16 mouse cellular contexts compared by ENCODE assay signal in the genomic region with DNA sequence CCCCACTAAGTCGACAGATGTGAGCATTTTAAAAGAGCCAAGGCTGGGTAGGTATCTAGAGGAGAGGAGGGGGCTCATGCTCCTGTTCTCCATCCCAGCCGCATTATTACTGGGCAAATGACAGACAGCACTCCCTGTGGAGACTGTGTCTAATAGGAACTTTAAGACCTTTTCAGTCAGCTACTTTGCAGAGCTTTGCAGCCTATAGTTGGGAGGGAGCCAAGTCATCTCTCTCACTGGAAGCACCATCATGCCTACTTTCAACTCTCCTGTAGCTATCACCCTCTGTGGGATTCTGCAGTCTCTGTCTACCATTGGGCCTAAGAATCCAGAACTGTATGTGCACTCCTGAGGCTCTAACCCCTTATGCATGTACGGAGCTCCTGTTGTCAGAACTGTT. TPM values are rescaled to one million over a fixed set of nuclear protein-coding genes. Genes with fewer than 3 reads are reported as not detected.
DNase-seq lines count a peak whose midpoint lies in the region; ATAC-seq lines count a peak whose summit lies in the region.
"Had no signal": no experiment of that assay in that cellular context is flagged by ENCODE, and none has a peak within 500 bp of the region (broad histone marks: within the 10 kb centered on the region; RNA-seq: fewer than 3 reads in every experiment).

No protein-coding gene starts in this region.

- no peak for DNase-seq in forebrain, embryonic 11.5 days (ENCODE audit: low spot score)
- DNase-seq in forebrain, embryonic 10.5 days (ENCODE audit: extremely low spot score, low spot score) = no peak
- peak; percentile 29 for DNase-seq in 3T3-L1 (ENCODE audit: low read depth, low spot score)
- peak; percentile 30 for DNase-seq in midbrain, embryonic 14.5 days
- DNase-seq in ovary, postnatal 14 days (ENCODE audit: low spot score) = no peak
- DNase-seq in lung, postnatal 10 days = no peak
- no peak for DNase-seq in gastrocnemius, postnatal 4 days (ENCODE audit: low spot score in 2 of 2)
- DNase-seq: adrenal gland, postnatal 10 days; embryo, embryonic 11 days; gastrocnemius, postnatal 10 days; layer of hippocampus, postnatal 36 days; lung, adult 18-20 months; lung, postnatal 4 days; thymus, adult 2 months had no signal

- 0 out of 2 replicates have a peak, but pooled peaks have one; percentile 15 for ATAC-seq in forebrain, embryonic 11.5 days (replicated peaks; ENCODE audit: low FRiP score)
- ATAC-seq in forebrain, embryonic 15.5 days (replicated peaks) = no peak
- no peak for ATAC-seq in midbrain, embryonic 14.5 days (ENCODE audit: low FRiP score, low TSS enrichment)

- H3K27me3 ChIP-seq in forebrain, embryonic 11.5 days (ENCODE audit: control insufficient read depth, insufficient read depth, low read length) = no peaks in the 10 kb centered on the region; the same call in 1 of the 2 replicates
- peaks cover 14% of the 10 kb centered on the region for H3K27me3 ChIP-seq in forebrain, embryonic 10.5 days (ENCODE audit: poor library complexity, severe bottlenecking)
- no peaks in the 10 kb centered on the region for H3K27me3 ChIP-seq in forebrain, embryonic 15.5 days
- no peaks in the 10 kb centered on the region for H3K27me3 ChIP-seq in midbrain, embryonic 14.5 days (ENCODE audit: control insufficient read depth, insufficient read depth, low read length)

- H3K27ac ChIP-seq in forebrain, embryonic 11.5 days (ENCODE audit: low read depth, low read length) = no peak overlapping the region
- H3K27ac ChIP-seq in forebrain, embryonic 10.5 days = no peak overlapping the region
- H3K27ac ChIP-seq in forebrain, embryonic 15.5 days (replicated peaks) = no peak overlapping the region
- no peak overlapping the region for H3K27ac ChIP-seq in midbrain, embryonic 14.5 days (replicated peaks; ENCODE audit: low read depth, low read length)

- whole genome bisulfite sequencing in forebrain, embryonic 11.5 days = 51% methylated on average over 3 of the region's 3 CpGs
- WGBS in forebrain, embryonic 10.5 days = 67% methylated on average over 3 of the region's 3 CpGs
- 38% methylated on average over 3 of the region's 3 CpGs for WGBS in forebrain, embryonic 15.5 days
- 40% methylated on average over 3 of the region's 3 CpGs for WGBS in midbrain, embryonic 14.5 days

- no peaks in the 10 kb centered on the region for H3K9me3 ChIP-seq in forebrain, embryonic 11.5 days (ENCODE audit: control insufficient read depth, low read length)
- no peaks in the 10 kb centered on the region for H3K9me3 ChIP-seq in forebrain, embryonic 10.5 days
- H3K9me3 ChIP-seq in forebrain, embryonic 15.5 days = no peaks in the 10 kb centered on the region
- no peaks in the 10 kb centered on the region for H3K9me3 ChIP-seq in midbrain, embryonic 14.5 days (ENCODE audit: control insufficient read depth, low read length)

- no peak overlapping the region for H3K4me2 ChIP-seq in forebrain, embryonic 11.5 days (ENCODE audit: low read depth, low read length, severe bottlenecking)
- peak overlapping the region; percentile 6 for H3K4me2 ChIP-seq in forebrain, embryonic 15.5 days (replicated peaks)
- peak overlapping the region; percentile 97 for H3K4me2 ChIP-seq in midbrain, embryonic 14.5 days (ENCODE audit: low read length)

- no peak overlapping the region for H3K4me3 ChIP-seq in forebrain, embryonic 11.5 days (ENCODE audit: low read depth, low read length)
- no peak overlapping the region for H3K4me3 ChIP-seq in forebrain, embryonic 10.5 days
- H3K4me3 ChIP-seq in forebrain, embryonic 15.5 days = no peak overlapping the region
- no peak overlapping the region for H3K4me3 ChIP-seq in midbrain, embryonic 14.5 days (replicated peaks; ENCODE audit: low read depth, low read length)

- peaks cover 10% of the 10 kb centered on the region; the same call in 1 of the 2 replicates for H3K4me1 ChIP-seq in forebrain, embryonic 11.5 days (replicated peaks; ENCODE audit: control insufficient read depth, insufficient read depth, low read length)
- peaks cover 55% of the 10 kb centered on the region for H3K4me1 ChIP-seq in forebrain, embryonic 10.5 days
- peaks cover 70% of the 10 kb centered on the region for H3K4me1 ChIP-seq in forebrain, embryonic 15.5 days
- peaks cover 57% of the 10 kb centered on the region for H3K4me1 ChIP-seq in midbrain, embryonic 14.5 days (ENCODE audit: control insufficient read depth, insufficient read depth, low read length)

- no peaks in the 10 kb centered on the region for H3K36me3 ChIP-seq in forebrain, embryonic 11.5 days (ENCODE audit: control insufficient read depth, insufficient read depth, low read length)
- H3K36me3 ChIP-seq in forebrain, embryonic 10.5 days (replicated peaks) = peaks cover 14% of the 10 kb centered on the region
- H3K36me3 ChIP-seq in forebrain, embryonic 15.5 days = peaks cover 9% of the 10 kb centered on the region; the same call in 1 of the 2 replicates
- H3K36me3 ChIP-seq in midbrain, embryonic 14.5 days (ENCODE audit: control insufficient read depth, insufficient read depth, low read length) = peaks cover 18% of the 10 kb centered on the region

- H3K9ac ChIP-seq in forebrain, embryonic 11.5 days (ENCODE audit: low read length) = no peak overlapping the region
- no peak overlapping the region for H3K9ac ChIP-seq in forebrain, embryonic 15.5 days (replicated peaks)
- no peak overlapping the region for H3K9ac ChIP-seq in midbrain, embryonic 14.5 days (replicated peaks; ENCODE audit: low read length)

RNA-seq across cellular contexts. Expression of a gene that starts 5.7 kb away (rescaled TPM):
- polyA plus RNA-seq in forebrain, embryonic 11.5 days (2014; fragmentation: Nextera tagmentation; extraction: Ambion mirVana) = 3.6 and 3.7 TPM in 2 replicates
- 1.8 and 2.0 TPM in 2 replicates for polyA plus RNA-seq in forebrain, embryonic 10.5 days (2016; fragmentation: Nextera tagmentation; extraction: Ambion mirVana)
- polyA plus RNA-seq in forebrain, embryonic 15.5 days (2015; fragmentation: Nextera tagmentation; extraction: Ambion mirVana) = 6.4 and 6.5 TPM in 2 replicates
- polyA plus RNA-seq in midbrain, embryonic 14.5 days (2014; fragmentation: Nextera tagmentation; extraction: Ambion mirVana) = 7.5 and 8.3 TPM in 2 replicates
- total RNA-seq in gastrocnemius, postnatal 4 days (2021) = 1 to 10 TPM; 1.3 to 1.6 TPM
- total RNA-seq: liver, adult 2 months had no signal

Comparison
In these comparisons a context has a peak if more than half of its experiments do, and no peak if none do; other contexts are left out.
1. DNase-seq: peak in 3T3-L1 (single experiment) and midbrain, embryonic 14.5 days (single experiment); none in forebrain, embryonic 11.5 days (single experiment), forebrain, embryonic 10.5 days (single experiment), ovary, postnatal 14 days (single experiment), lung, postnatal 10 days (single experiment) and gastrocnemius, postnatal 4 days (0 of 2).